Mouse (Mus musculus): ENCODE measurements around the gene Nfatc3. TPM values are rescaled to one million over a fixed set of nuclear protein-coding genes. Genes with fewer than 3 reads are reported as not detected.

Gene Nfatc3
- polyA plus RNA-seq, 2 experiments: 2.6 to 10.2 TPM

DNA sequence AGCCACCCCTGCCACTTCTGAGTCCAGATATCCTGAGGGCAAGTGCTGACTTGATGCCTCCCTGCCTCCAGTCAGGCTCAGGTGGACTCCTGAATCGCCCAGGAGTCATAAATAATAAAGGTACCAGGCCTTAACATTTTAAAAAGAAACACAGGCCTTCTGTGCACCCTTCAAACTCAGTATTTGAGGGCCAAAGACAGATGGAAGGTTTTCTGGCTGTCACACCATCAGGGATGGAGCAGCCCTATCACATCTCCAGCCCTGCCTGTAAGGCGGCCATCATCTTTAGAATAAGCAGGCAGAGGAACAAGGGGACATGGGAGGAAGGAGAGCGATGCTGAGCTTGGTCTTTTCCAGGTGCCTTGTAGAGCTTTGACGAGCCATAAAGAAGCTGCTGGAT, 72.4 kb downstream of the Nfatc3 start:
- ATAC-seq (ENCODE audit: insufficient read depth) (no peak), DNase-seq (ENCODE audit: low read depth in 3 of 3, low spot score in 3 of 3) (no peak)
- H3K27me3 ChIP-seq (ENCODE audit: control insufficient read depth, insufficient read depth, low read length): peaks cover 20% of the 10 kb centered on the region
- 66% methylated on average over 4 of the region's 4 CpGs for WGBS (ENCODE audit: insufficient replicate concordance)
- H3K4me3 ChIP-seq (ENCODE audit: insufficient read depth in 1 of 2, low read depth in 2 of 2, low read length in 2 of 2): no peak overlapping the region
- no peak overlapping the region for H3K9ac ChIP-seq (replicated peaks)
- no peaks in the 10 kb centered on the region; a peak in 1 of 4 replicates for H3K4me1 ChIP-seq (replicated peaks; ENCODE audit: control insufficient read depth in 2 of 2, insufficient read depth in 2 of 2, low read length in 1 of 2)
- H3K9me3 ChIP-seq (ENCODE audit: control insufficient read depth, low read length): no peaks in the 10 kb centered on the region
- peaks cover 26% of the 10 kb centered on the region; the same call in 1 of the 2 replicates for H3K36me3 ChIP-seq (replicated peaks; ENCODE audit: control insufficient read depth, insufficient read depth, low read depth)
- TF ChIP-seq CTCF (IDR thresholded peaks at IDR 0.05; ENCODE audit: low read depth): no peak
- no peak for TF ChIP-seq EP300 (IDR thresholded peaks at IDR 0.05; ENCODE audit: low read depth)
- H3K27ac ChIP-seq: no peak overlapping the region
- no peak overlapping the region for H3K4me2 ChIP-seq (ENCODE audit: low read depth)

DNA sequence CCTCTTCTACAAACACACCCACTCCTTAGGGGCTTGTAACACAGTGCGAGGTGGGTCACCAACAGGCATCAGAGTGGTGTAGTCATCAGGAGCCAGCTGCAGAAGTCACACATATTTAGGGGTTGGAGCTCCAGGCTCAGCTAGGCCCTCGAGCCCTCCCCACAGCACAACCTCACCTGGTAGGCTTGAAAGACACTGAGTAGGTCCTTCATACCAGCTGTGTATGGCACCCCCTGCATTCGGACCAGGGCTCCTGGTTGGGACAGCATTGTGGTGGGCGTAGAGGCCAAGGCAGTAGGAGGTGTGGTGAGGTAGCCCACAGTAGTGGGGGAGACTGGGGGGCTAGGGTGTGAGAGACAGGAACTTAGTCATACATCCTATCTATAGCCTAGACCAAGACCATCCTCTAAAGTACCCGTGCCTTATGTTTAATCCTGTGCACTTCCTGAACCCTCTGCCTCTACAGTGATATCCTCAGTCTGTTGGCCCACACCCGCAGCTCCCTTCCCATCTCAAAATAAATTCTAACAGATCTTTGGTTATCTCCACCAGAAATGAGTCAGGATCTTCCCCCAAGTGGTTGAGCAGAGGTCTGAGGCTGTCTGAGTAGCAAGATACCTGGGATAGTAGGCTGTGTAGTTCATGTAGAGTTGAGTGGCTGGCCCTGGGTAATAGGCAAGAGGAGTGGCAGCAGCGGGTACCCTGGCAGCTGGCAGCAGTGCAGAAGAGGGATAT, 73.0 kb downstream of the Nfatc3 start:
- H3K9ac ChIP-seq (replicated peaks): no peak overlapping the region
- TF ChIP-seq CTCF (IDR thresholded peaks at IDR 0.05; ENCODE audit: low read depth) (no peak), EP300 (IDR thresholded peaks at IDR 0.05; ENCODE audit: low read depth) (0 out of 2 replicates have a peak, but pooled peaks have one; percentile 18)
- ATAC-seq (ENCODE audit: insufficient read depth) (no peak), DNase-seq (ENCODE audit: low read depth in 3 of 3, low spot score in 3 of 3) (no peak)
- peaks cover 26% of the 10 kb centered on the region; the same call in 1 of the 2 replicates for H3K36me3 ChIP-seq (replicated peaks; ENCODE audit: control insufficient read depth, insufficient read depth, low read depth)
- H3K27ac ChIP-seq: no peak overlapping the region
- no peak overlapping the region for H3K4me3 ChIP-seq (ENCODE audit: insufficient read depth in 1 of 2, low read depth in 2 of 2, low read length in 2 of 2)
- H3K27me3 ChIP-seq (ENCODE audit: control insufficient read depth, insufficient read depth, low read length): peaks cover 26% of the 10 kb centered on the region
- WGBS (ENCODE audit: insufficient replicate concordance): 33% methylated on average over 7 of the region's 7 CpGs
- no peaks in the 10 kb centered on the region for H3K9me3 ChIP-seq (ENCODE audit: control insufficient read depth, low read length)
- no peaks in the 10 kb centered on the region; a peak in 1 of 4 replicates for H3K4me1 ChIP-seq (replicated peaks; ENCODE audit: control insufficient read depth in 2 of 2, insufficient read depth in 2 of 2, low read length in 1 of 2)
- H3K4me2 ChIP-seq (ENCODE audit: low read depth): no peak overlapping the region

DNA sequence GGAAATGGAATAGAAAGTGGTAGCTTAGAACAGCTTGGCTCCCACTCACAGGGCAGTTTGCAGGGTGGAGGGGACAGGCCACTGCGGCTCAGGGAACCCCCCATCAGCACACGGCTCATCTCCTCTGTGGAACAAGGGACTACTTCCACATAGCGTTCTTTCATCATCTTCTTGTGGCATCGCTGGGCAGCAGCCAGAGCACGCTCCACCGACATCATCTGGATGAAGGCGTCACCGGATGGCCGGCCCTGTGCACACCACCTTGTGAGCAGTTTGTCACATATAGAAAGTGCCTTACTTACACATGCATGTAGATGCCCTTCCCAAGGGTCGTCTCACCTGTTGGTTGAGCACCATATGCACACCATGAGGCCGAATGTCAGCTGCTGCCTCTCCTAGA, 73.7 kb downstream of the Nfatc3 start:
- no peak for ATAC-seq (ENCODE audit: insufficient read depth)
- Histone ChIP-seq H3K9ac (replicated peaks) (no peak overlapping the region), H3K4me1 (replicated peaks; ENCODE audit: control insufficient read depth in 2 of 2, insufficient read depth in 2 of 2, low read length in 1 of 2) (no peaks in the 10 kb centered on the region; a peak in 1 of 4 replicates), H3K27me3 (ENCODE audit: control insufficient read depth, insufficient read depth, low read length) (peaks cover 33% of the 10 kb centered on the region), H3K9me3 (ENCODE audit: control insufficient read depth, low read length) (no peaks in the 10 kb centered on the region), H3K36me3 (replicated peaks; ENCODE audit: control insufficient read depth, insufficient read depth, low read depth) (peaks cover 23% of the 10 kb centered on the region; the same call in 1 of the 2 replicates), H3K4me2 (ENCODE audit: low read depth) (no peak overlapping the region), H3K27ac (no peak overlapping the region), H3K4me3 (ENCODE audit: insufficient read depth in 1 of 2, low read depth in 2 of 2, low read length in 2 of 2) (no peak overlapping the region)
- WGBS (ENCODE audit: insufficient replicate concordance): 83% methylated on average over 11 of the region's 11 CpGs
- no peak for DNase-seq (ENCODE audit: low read depth in 3 of 3, low spot score in 3 of 3)
- no peak for TF ChIP-seq CTCF (IDR thresholded peaks at IDR 0.05; ENCODE audit: low read depth)

DNA sequence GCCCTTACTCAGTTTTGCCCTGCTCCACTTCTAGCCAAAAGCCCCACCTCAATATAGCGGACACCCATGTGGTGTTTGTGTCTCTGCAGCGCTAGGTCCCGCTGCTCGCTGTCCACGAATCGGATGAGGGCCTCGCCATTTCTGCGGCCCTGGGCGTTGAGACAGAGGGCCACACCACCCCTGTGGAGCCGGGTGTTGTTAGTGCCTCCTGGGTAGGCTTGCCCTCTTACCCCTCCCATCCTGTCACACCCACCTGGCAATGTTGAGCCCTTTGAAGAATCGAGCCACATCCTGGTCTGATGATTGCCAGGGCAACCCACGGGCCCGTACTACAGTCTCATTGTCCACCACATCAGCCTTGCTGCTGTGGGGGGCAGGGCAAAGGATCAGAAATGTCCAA, 74.9 kb downstream of the Nfatc3 start:
- TF ChIP-seq EP300 (IDR thresholded peaks at IDR 0.05; ENCODE audit: low read depth) (no peak), CTCF (IDR thresholded peaks at IDR 0.05; ENCODE audit: low read depth) (no peak)
- 69% methylated on average over 13 of the region's 13 CpGs for WGBS (ENCODE audit: insufficient replicate concordance)
- DNase-seq (ENCODE audit: low read depth in 3 of 3, low spot score in 3 of 3): no peak
- Histone ChIP-seq H3K9me3 (ENCODE audit: control insufficient read depth, low read length) (no peaks in the 10 kb centered on the region), H3K4me1 (replicated peaks; ENCODE audit: control insufficient read depth in 2 of 2, insufficient read depth in 2 of 2, low read length in 1 of 2) (no peaks in the 10 kb centered on the region; a peak in 1 of 4 replicates), H3K36me3 (replicated peaks; ENCODE audit: control insufficient read depth, insufficient read depth, low read depth) (peaks cover 16% of the 10 kb centered on the region; the same call in 1 of the 2 replicates), H3K27ac (no peak overlapping the region), H3K4me3 (ENCODE audit: insufficient read depth in 1 of 2, low read depth in 2 of 2, low read length in 2 of 2) (no peak overlapping the region), H3K27me3 (ENCODE audit: control insufficient read depth, insufficient read depth, low read length) (peaks cover 45% of the 10 kb centered on the region), H3K9ac (replicated peaks) (no peak overlapping the region), H3K4me2 (ENCODE audit: low read depth) (no peak overlapping the region)
- no peak for ATAC-seq (ENCODE audit: insufficient read depth)

DNA sequence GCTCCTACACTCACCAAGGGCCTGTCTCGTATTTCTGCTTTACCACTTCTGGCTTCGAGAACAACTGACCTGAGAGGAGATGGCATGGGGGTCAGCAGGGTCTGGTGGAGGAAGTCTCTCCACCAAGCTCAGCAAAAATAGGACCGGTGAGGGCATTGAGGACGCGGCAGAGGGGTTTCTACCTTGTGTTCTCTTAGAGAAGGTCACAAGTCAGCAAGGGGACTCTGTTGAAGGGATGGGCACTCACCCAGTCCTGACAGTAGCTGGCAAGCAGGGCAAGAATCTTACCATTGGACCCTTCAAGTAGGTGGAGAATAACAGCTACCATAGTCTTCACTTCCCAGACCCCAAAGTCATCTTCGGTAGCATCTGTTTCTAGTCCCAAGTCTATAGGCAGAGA, 75.3 kb downstream of the Nfatc3 start:
- Histone ChIP-seq H3K36me3 (replicated peaks; ENCODE audit: control insufficient read depth, insufficient read depth, low read depth) (peaks cover 12% of the 10 kb centered on the region; the same call in 1 of the 2 replicates), H3K27ac (no peak overlapping the region), H3K4me1 (replicated peaks; ENCODE audit: control insufficient read depth in 2 of 2, insufficient read depth in 2 of 2, low read length in 1 of 2) (no peaks in the 10 kb centered on the region; a peak in 1 of 4 replicates), H3K4me3 (ENCODE audit: insufficient read depth in 1 of 2, low read depth in 2 of 2, low read length in 2 of 2) (no peak overlapping the region), H3K9me3 (ENCODE audit: control insufficient read depth, low read length) (no peaks in the 10 kb centered on the region), H3K4me2 (ENCODE audit: low read depth) (no peak overlapping the region), H3K27me3 (ENCODE audit: control insufficient read depth, insufficient read depth, low read length) (peaks cover 49% of the 10 kb centered on the region), H3K9ac (replicated peaks) (no peak overlapping the region)
- DNase-seq (ENCODE audit: low read depth in 3 of 3, low spot score in 3 of 3) (no peak), ATAC-seq (ENCODE audit: insufficient read depth) (no peak)
- no peak for TF ChIP-seq CTCF (IDR thresholded peaks at IDR 0.05; ENCODE audit: low read depth)
- TF ChIP-seq EP300 (IDR thresholded peaks at IDR 0.05; ENCODE audit: low read depth): no peak
- WGBS (ENCODE audit: insufficient replicate concordance): 61% methylated on average over 6 of the region's 6 CpGs

Measured in liver, embryonic 14.5 days (tissue).